Mouse (Mus musculus) limb, embryonic 12.5 days (tissue): Measurements from ENCODE around the gene Nup210. TPM values are rescaled to one million over a fixed set of nuclear protein-coding genes. Genes with fewer than 3 reads are reported as not detected.

Experiments
- ATAC-seq: fragments of 200-750 bp; cut with Nextera tagmentation; 2 replicates; pipeline ENCODE4 v1.8.0; 2017; ENCODE audit warnings: low read depth, moderate TSS enrichment; ENCODE audit not compliant: insufficient number of reproducible peaks, insufficient read depth, low FRiP score, low TSS enrichment
- H3K27ac ChIP-seq: fragments of 300-500 bp; sonication (generic); 2 replicates; pipeline ENCODE4 v1.5.1; 2016; ENCODE audit warnings: mild to moderate bottlenecking, moderate library complexity
- H3K27me3 ChIP-seq: fragments of 300-500 bp; sonication (generic); 2 replicates; pipeline ENCODE4 v1.6.1; 2016; ENCODE audit warnings: mild to moderate bottlenecking, moderate library complexity
- H3K36me3 ChIP-seq: fragments of 300-500 bp; sonication (generic); 2 replicates; pipeline ENCODE4 v1.6.1; 2016; ENCODE audit warnings: mild to moderate bottlenecking, moderate library complexity
- H3K4me1 ChIP-seq: fragments of 300-500 bp; sonication (generic); replicated peaks from 2 replicates; pipeline ENCODE4 v1.6.1; 2016
- H3K4me2 ChIP-seq: fragments of 300-500 bp; sonication (generic); 2 replicates; pipeline ENCODE4 v1.6.1; 2016; ENCODE audit warnings: mild to moderate bottlenecking, moderate library complexity
- H3K4me3 ChIP-seq: fragments of 300-500 bp; sonication (generic); replicated peaks from 2 replicates; pipeline ENCODE4 v1.5.1; 2016; ENCODE audit warnings: mild to moderate bottlenecking
- H3K9ac ChIP-seq: fragments of 300-500 bp; sonication (generic); replicated peaks from 2 replicates; pipeline ENCODE4 v1.6.1; 2016; ENCODE audit warnings: mild to moderate bottlenecking, moderate library complexity
- H3K9me3 ChIP-seq: fragments of 300-500 bp; sonication (generic); 2 replicates; pipeline ENCODE4 v1.6.1; 2016; ENCODE audit warnings: mild to moderate bottlenecking, moderate library complexity
- WGBS: fragments of 180-500 bp; shearing (Covaris S2); methylation state at CpG from one replicate; pipeline ENCODE4 v1.1.7; 2016; 5-methylcytosine and 5-hydroxymethylcytosine counted together
- polyA plus RNA-seq: library from polyadenylated mRNA; unstranded; fragments of >200 nt; fragmentation: Nextera tagmentation; extraction: Ambion mirVana; gene quantifications from 2 replicates; pipeline ENCODE4 v1.2.1, GENCODE M21; 2016

The Nup210 gene
- polyA plus RNA-seq, 1 experiment from 2014 or later: 5.4 TPM

GRCm38 (mm10) chr6:90999176-90999575 lies 117.5 kb downstream of the Nup210 start:
- Histone ChIP-seq H3K9ac (no peak overlapping the region), H3K4me2 (no peak overlapping the region), H3K4me1 (peaks cover 9% of the 10 kb centered on the region; the same call in 1 of the 2 replicates), H3K36me3 (no peaks in the 10 kb centered on the region), H3K4me3 (no peak overlapping the region), H3K27me3 (peaks cover 15% of the 10 kb centered on the region), H3K27ac (no peak overlapping the region), H3K9me3 (no peaks in the 10 kb centered on the region)
- WGBS: 91% methylated on average over 4 of the region's 4 CpGs
- no peak for ATAC-seq

- WGBS: 91% methylated on average over 3 of the region's 3 CpGs
These were observed 119.6 kb downstream of the Nup210 start for GRCm38 (mm10) chr6:90997025-90997424.

GRCm38 (mm10) chr6:90996181-90996580 lies 120.4 kb downstream of the Nup210 start:
- WGBS: 91% methylated on average over 2 of the region's 2 CpGs
- Histone ChIP-seq H3K9me3 (0 out of 2 replicates have a peak, but pooled peaks cover 10% of the 10 kb centered on the region), H3K4me3 (no peak overlapping the region), H3K27ac (no peak overlapping the region), H3K4me2 (no peak overlapping the region), H3K36me3 (no peaks in the 10 kb centered on the region), H3K4me1 (peaks cover 7% of the 10 kb centered on the region; the same call in 1 of the 2 replicates), H3K27me3 (peaks cover 13% of the 10 kb centered on the region), H3K9ac (no peak overlapping the region)
- ATAC-seq: no peak

More at GRCm38 (mm10) chr6:90997025-90997424, 119.6 kb downstream of the Nup210 start:
- Histone ChIP-seq H3K36me3 (no peaks in the 10 kb centered on the region), H3K9ac (no peak overlapping the region), H3K4me2 (no peak overlapping the region), H3K27me3 (peaks cover 15% of the 10 kb centered on the region), H3K4me3 (no peak overlapping the region), H3K4me1 (peaks cover 9% of the 10 kb centered on the region; the same call in 1 of the 2 replicates), H3K9me3 (0 out of 2 replicates have a peak, but pooled peaks cover 10% of the 10 kb centered on the region), H3K27ac (no peak overlapping the region)
- ATAC-seq: no peak

- Histone ChIP-seq H3K4me3 (peak within 1 kb of the TSS; percentile 74), H3K27me3 (peaks cover 34% of the 10 kb centered on the region), H3K4me1 (peaks cover 8% of the 10 kb centered on the region), H3K27ac (no peak within 1 kb of the TSS), H3K4me2 (peak within 1 kb of the TSS; percentile 99), H3K9ac (peak within 1 kb of the TSS; percentile 71), H3K9me3 (0 out of 2 replicates have a peak, but pooled peaks cover 10% of the 10 kb centered on the region), H3K36me3 (no peaks in the 10 kb centered on the region)
- ATAC-seq: peak; percentile 94
- 1% methylated on average over 38 of the region's 39 CpGs for WGBS
These were observed 127.8 kb downstream of the Nup210 start, which contains the start of gene Iqsec1 for GRCm38 (mm10) chr6:90988648-90989317. Gene Iqsec1 (minus strand): TSS chr6:90988685.

- Histone ChIP-seq H3K4me1 (peaks cover 8% of the 10 kb centered on the region), H3K9me3 (0 out of 2 replicates have a peak, but pooled peaks cover 6% of the 10 kb centered on the region), H3K27me3 (peaks cover 36% of the 10 kb centered on the region), H3K4me2 (peak overlapping the region; percentile 99), H3K36me3 (no peaks in the 10 kb centered on the region), H3K4me3 (peak overlapping the region; percentile 74), H3K27ac (no peak overlapping the region), H3K9ac (peak overlapping the region; percentile 71)
- WGBS: 0% methylated on average over 35 of the region's 59 CpGs
- ATAC-seq: peak; percentile 15; the same call in 1 of the 2 replicates
These were observed 128.4 kb downstream of the Nup210 start for GRCm38 (mm10) chr6:90988299-90988625.

GRCm38 (mm10) chr6:90987561-90988298 lies 128.9 kb downstream of the Nup210 start:
- peak overlapping the region; percentile 71 for H3K9ac ChIP-seq
- H3K4me3 ChIP-seq: peak overlapping the region; percentile 74
- no peak overlapping the region for H3K27ac ChIP-seq
- peak overlapping the region; percentile 99 for H3K4me2 ChIP-seq
- ATAC-seq: no peak
- under 1% methylated on average over 71 of the region's 76 CpGs for WGBS
- H3K36me3 ChIP-seq: no peaks in the 10 kb centered on the region
- H3K4me1 ChIP-seq: peaks cover 8% of the 10 kb centered on the region
- peaks cover 36% of the 10 kb centered on the region for H3K27me3 ChIP-seq
- H3K9me3 ChIP-seq: 0 out of 2 replicates have a peak, but pooled peaks cover 4% of the 10 kb centered on the region

GRCm38 (mm10) chr6:90984101-90984500 lies 132.5 kb downstream of the Nup210 start:
- WGBS: 47% methylated on average over 3 of the region's 3 CpGs
- no peak overlapping the region for H3K4me2 ChIP-seq
- no peak overlapping the region for H3K9ac ChIP-seq
- no peak overlapping the region for H3K27ac ChIP-seq
- H3K36me3 ChIP-seq: no peaks in the 10 kb centered on the region
- H3K9me3 ChIP-seq: no peaks in the 10 kb centered on the region
- no peak overlapping the region for H3K4me3 ChIP-seq
- H3K4me1 ChIP-seq: peaks cover 8% of the 10 kb centered on the region
- peaks cover 36% of the 10 kb centered on the region for H3K27me3 ChIP-seq
- ATAC-seq: no peak

- H3K36me3 ChIP-seq: no peaks in the 10 kb centered on the region
- H3K27ac ChIP-seq: no peak overlapping the region
- no peak overlapping the region for H3K4me2 ChIP-seq
- H3K4me1 ChIP-seq: peaks cover 6% of the 10 kb centered on the region
- no peak for ATAC-seq
- 78% methylated on average over 2 of the region's 2 CpGs for WGBS
- no peak overlapping the region for H3K4me3 ChIP-seq
- H3K9me3 ChIP-seq: no peaks in the 10 kb centered on the region
- H3K27me3 ChIP-seq: no peaks in the 10 kb centered on the region
- no peak overlapping the region for H3K9ac ChIP-seq
These were observed 142.3 kb downstream of the Nup210 start for GRCm38 (mm10) chr6:90974279-90974678.

GRCm38 (mm10) chr6:90969341-90969871 lies 147.2 kb downstream of the Nup210 start:
- Histone ChIP-seq H3K4me1 (peaks cover 8% of the 10 kb centered on the region), H3K27ac (0 out of 2 replicates have a peak overlapping the region, but pooled peaks have one; percentile 3), H3K4me3 (no peak overlapping the region), H3K27me3 (no peaks in the 10 kb centered on the region), H3K36me3 (no peaks in the 10 kb centered on the region), H3K9me3 (no peaks in the 10 kb centered on the region), H3K9ac (no peak overlapping the region), H3K4me2 (no peak overlapping the region)
- ATAC-seq: no peak
- WGBS: 42% methylated on average over 2 of the region's 2 CpGs
